29 mouse cellular contexts compared by ENCODE assay signal in genomic region chr12:30400531-30400930, GRCm38 (mm10). TPM values are rescaled to one million over a fixed set of nuclear protein-coding genes. Genes with fewer than 3 reads are reported as not detected.
DNase-seq lines count a peak whose midpoint lies in the region; ATAC-seq and TF ChIP-seq lines count a peak whose summit lies in the region.
"Had no signal": no experiment of that assay in that cellular context is flagged by ENCODE, and none has a peak within 500 bp of the region (broad histone marks: within the 10 kb centered on the region; RNA-seq: fewer than 3 reads in every experiment).

No protein-coding gene starts in this region.

- H3K9me3 ChIP-seq in forebrain, postnatal 0 days (ENCODE audit: low read length) = no peaks in the 10 kb centered on the region
- H3K9me3 ChIP-seq in forebrain, embryonic 13.5 days (replicated peaks) = no peaks in the 10 kb centered on the region
- H3K9me3 ChIP-seq: embryonic facial prominence, embryonic 10.5 days; embryonic facial prominence, embryonic 13.5 days; forebrain, embryonic 12.5 days; heart, embryonic 12.5 days; heart, embryonic 15.5 days; hindbrain, embryonic 10.5 days; hindbrain, embryonic 13.5 days; intestine, embryonic 15.5 days had no signal

- ATAC-seq in forebrain, postnatal 0 days = peak; percentile 29; the same call in 1 of the 2 replicates
- no peak for ATAC-seq in forebrain, embryonic 13.5 days
- ATAC-seq: forebrain, embryonic 16.5 days; intestine, embryonic 15.5 days had no signal

- no peaks in the 10 kb centered on the region for H3K27me3 ChIP-seq in forebrain, postnatal 0 days (ENCODE audit: insufficient read depth, low read length)
- no peaks in the 10 kb centered on the region for H3K27me3 ChIP-seq in forebrain, embryonic 13.5 days
- H3K27me3 ChIP-seq: CH12.LX; forebrain, embryonic 12.5 days; heart, embryonic 12.5 days; heart, embryonic 15.5 days; hindbrain, embryonic 13.5 days; intestine, embryonic 15.5 days had no signal

- peak; percentile 45 for DNase-seq in forebrain, postnatal 0 days
- peak; percentile 7 for DNase-seq in left cerebral cortex, adult 11 months (ENCODE audit: low spot score)
- no peak for DNase-seq in left cerebral cortex, postnatal 36 days (ENCODE audit: low spot score in 2 of 2)
- DNase-seq in right cerebral cortex, postnatal 10 days (ENCODE audit: low spot score in 2 of 2) = peak; percentile 44 to 58
- no peak for DNase-seq in right cerebral cortex, postnatal 25 days
- DNase-seq in telencephalon, adult 2 months (ENCODE audit: low read depth, low spot score) = peak; percentile 42
- no peak for DNase-seq in kidney, adult 18-20 months
- DNase-seq: adrenal gland, adult 2 months; adrenal gland, postnatal 14 days; B cell, adult 2 months; cerebellum, adult 9-11 months; embryo, embryonic 11 days; gastrocnemius, postnatal 25 days; heart, adult 18-20 months; heart, postnatal 10 days; heart, postnatal 36 days had no signal

- no peaks in the 10 kb centered on the region for H3K4me1 ChIP-seq in forebrain, postnatal 0 days (ENCODE audit: insufficient read depth)
- no peaks in the 10 kb centered on the region for H3K4me1 ChIP-seq in forebrain, embryonic 13.5 days
- H3K4me1 ChIP-seq: embryonic facial prominence, embryonic 10.5 days; embryonic facial prominence, embryonic 13.5 days; forebrain, embryonic 12.5 days; heart, embryonic 12.5 days; heart, embryonic 15.5 days; hindbrain, embryonic 13.5 days; intestine, embryonic 15.5 days had no signal

- intact Hi-C loops in left cerebral cortex, postnatal 36 days (cut with DNase I) = no loop called here

- WGBS in forebrain, postnatal 0 days = 69% methylated on average over 2 of the region's 2 CpGs
- whole genome bisulfite sequencing in forebrain, embryonic 13.5 days = 87% methylated on average over 2 of the region's 2 CpGs

- H3K9ac ChIP-seq in forebrain, postnatal 0 days = no peak overlapping the region
- no peak overlapping the region for H3K9ac ChIP-seq in forebrain, embryonic 13.5 days
- H3K9ac ChIP-seq: embryonic facial prominence, embryonic 13.5 days; forebrain, embryonic 12.5 days; heart, embryonic 12.5 days; heart, embryonic 15.5 days; hindbrain, embryonic 13.5 days; intestine, embryonic 15.5 days had no signal

- H3K4me2 ChIP-seq in forebrain, postnatal 0 days (ENCODE audit: low read depth) = no peak overlapping the region
- H3K4me2 ChIP-seq in forebrain, embryonic 13.5 days = no peak overlapping the region
- H3K4me2 ChIP-seq: embryonic facial prominence, embryonic 13.5 days; forebrain, embryonic 12.5 days; heart, embryonic 12.5 days; heart, embryonic 15.5 days; hindbrain, embryonic 13.5 days; intestine, embryonic 15.5 days had no signal

- no peak overlapping the region for H3K27ac ChIP-seq in forebrain, postnatal 0 days (ENCODE audit: low read depth, low read length)
- no peak overlapping the region for H3K27ac ChIP-seq in forebrain, embryonic 13.5 days
- H3K27ac ChIP-seq: embryonic facial prominence, embryonic 10.5 days; embryonic facial prominence, embryonic 13.5 days; forebrain, embryonic 12.5 days; heart, embryonic 15.5 days; hindbrain, embryonic 10.5 days; hindbrain, embryonic 13.5 days; intestine, embryonic 15.5 days had no signal

- no peak for TF ChIP-seq CTCF in forebrain, postnatal 0 days (IDR thresholded peaks at IDR 0.05; ENCODE audit: low read depth)

- H3K4me3 ChIP-seq in forebrain, postnatal 0 days (ENCODE audit: low read depth, low read length) = no peak overlapping the region
- no peak overlapping the region for H3K4me3 ChIP-seq in forebrain, embryonic 13.5 days
- H3K4me3 ChIP-seq: embryonic facial prominence, embryonic 10.5 days; embryonic facial prominence, embryonic 13.5 days; erythroblast, embryonic 14.5 days; forebrain, embryonic 12.5 days; heart, embryonic 12.5 days; heart, embryonic 15.5 days; hindbrain, embryonic 10.5 days; hindbrain, embryonic 13.5 days; intestine, embryonic 15.5 days had no signal

- no peaks in the 10 kb centered on the region for H3K36me3 ChIP-seq in forebrain, postnatal 0 days (ENCODE audit: insufficient read depth)
- H3K36me3 ChIP-seq in forebrain, embryonic 13.5 days (ENCODE audit: poor library complexity, severe bottlenecking) = no peaks in the 10 kb centered on the region
- H3K36me3 ChIP-seq: embryonic facial prominence, embryonic 10.5 days; embryonic facial prominence, embryonic 13.5 days; forebrain, embryonic 12.5 days; G1E; heart, embryonic 12.5 days; heart, embryonic 15.5 days; hindbrain, embryonic 10.5 days; hindbrain, embryonic 13.5 days; intestine, embryonic 15.5 days had no signal

RNA-seq across cellular contexts. Expression of gene Sntg2, which starts 27.4 kb away (rescaled TPM):
- total RNA-seq in forebrain, postnatal 0 days (2014; rRNA removed) = 5.1 and 7.1 TPM in 2 replicates
- 2.9 and 4.6 TPM in 2 replicates for polyA plus RNA-seq in forebrain, postnatal 0 days (2015; fragmentation: Nextera tagmentation; extraction: Ambion mirVana)
- 0.53 and 1.1 TPM in 2 replicates for polyA plus RNA-seq in forebrain, embryonic 13.5 days (2015; fragmentation: Nextera tagmentation; extraction: Ambion mirVana)
- 1 to 10 TPM; 6.3 to 9.3 TPM for total RNA-seq in left cerebral cortex, postnatal 36 days (2021)
- total RNA-seq: CH12.LX, G1E had no signal
- polyA plus RNA-seq: erythroblast, embryonic 14.5 days; G1E had no signal

Comparison
In these comparisons a context has a peak if more than half of its experiments do, and no peak if none do; other contexts are left out.
1. DNase-seq: peak in forebrain, postnatal 0 days (single experiment), left cerebral cortex, adult 11 months (single experiment), right cerebral cortex, postnatal 10 days (2 of 2) and telencephalon, adult 2 months (single experiment); none in left cerebral cortex, postnatal 36 days (0 of 2), right cerebral cortex, postnatal 25 days (single experiment) and kidney, adult 18-20 months (single experiment).